Mouse (Mus musculus) spleen, postnatal 10 days (tissue): ENCODE results near the gene Asap2.
A peak's percentile ranks its signal among the peaks of the same experiment; 100 is the strongest.

Source experiments
- DNase-seq, 2 experiments: peaks; one replicate each; pipeline ENCODE4 v3.0.0; 2021 to 2022; ENCODE audit warnings: low spot score in 2 of 2

Asap2 gene

GRCm38 (mm10) chr12:21133031-21133430, 142.8 kb downstream of the Asap2 start:
- DNase-seq = no peak

GRCm38 (mm10) chr12:21133972-21134859, 144.0 kb downstream of the Asap2 start:
- DNase-seq = peak in 1 of 2 experiments; percentile 45

- DNase-seq = peak in 1 of 2 experiments; percentile 31
Measured at GRCm38 (mm10) chr12:21135651-21136461, 145.6 kb downstream of the Asap2 start.

DNA sequence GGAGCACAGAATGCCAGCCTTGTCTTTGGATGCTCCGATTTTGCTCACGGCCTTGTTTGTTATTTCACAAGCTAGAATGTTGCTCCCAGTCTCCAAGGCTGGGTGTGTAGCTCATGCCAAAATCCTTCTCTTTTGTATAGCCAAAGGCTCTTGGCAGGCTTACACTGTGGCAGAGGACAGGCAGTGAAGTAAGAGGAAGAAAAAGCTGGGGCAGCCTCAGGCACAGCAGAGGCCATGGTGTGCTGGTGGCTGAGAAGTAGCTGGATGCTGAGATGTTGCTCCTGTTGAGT, 146.1 kb downstream of the Asap2 start:
- no peak for DNase-seq

- DNase-seq = no peak
Measured at GRCm38 (mm10) chr12:21139560-21139959, 149.3 kb downstream of the Asap2 start.

GRCm38 (mm10) chr12:21140153-21140552, 149.9 kb downstream of the Asap2 start:
- DNase-seq = no peak

DNA sequence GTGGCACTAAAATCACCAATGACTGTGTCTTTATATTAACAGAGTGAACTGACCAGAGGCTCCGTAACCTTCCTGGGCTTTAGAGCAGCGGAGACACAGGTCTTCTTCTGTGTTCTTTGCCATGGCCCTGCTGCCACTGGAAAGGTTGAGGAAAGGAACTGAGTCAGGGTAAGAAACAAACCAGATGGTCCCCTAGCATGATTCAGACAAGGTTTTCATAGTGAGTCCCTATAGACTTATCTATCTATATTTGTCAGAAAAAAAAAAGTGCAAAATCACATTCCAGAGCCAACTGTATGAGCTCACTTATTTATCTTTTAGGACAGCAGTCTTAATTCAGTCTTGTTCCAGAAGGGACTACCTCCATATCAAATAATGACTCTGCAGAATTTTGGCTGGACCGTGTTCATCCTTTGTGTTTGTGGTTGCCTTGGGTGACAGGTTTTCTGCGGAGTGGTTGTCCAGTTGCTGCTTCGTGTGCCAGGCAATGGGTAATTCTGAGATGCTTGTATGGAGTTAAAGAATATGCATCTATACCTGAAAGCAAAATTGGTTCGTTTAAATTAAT, 150.6 kb downstream of the Asap2 start:
- no peak for DNase-seq

- DNase-seq = no peak
Measured at GRCm38 (mm10) chr12:21141691-21142300, 151.5 kb downstream of the Asap2 start.

DNA sequence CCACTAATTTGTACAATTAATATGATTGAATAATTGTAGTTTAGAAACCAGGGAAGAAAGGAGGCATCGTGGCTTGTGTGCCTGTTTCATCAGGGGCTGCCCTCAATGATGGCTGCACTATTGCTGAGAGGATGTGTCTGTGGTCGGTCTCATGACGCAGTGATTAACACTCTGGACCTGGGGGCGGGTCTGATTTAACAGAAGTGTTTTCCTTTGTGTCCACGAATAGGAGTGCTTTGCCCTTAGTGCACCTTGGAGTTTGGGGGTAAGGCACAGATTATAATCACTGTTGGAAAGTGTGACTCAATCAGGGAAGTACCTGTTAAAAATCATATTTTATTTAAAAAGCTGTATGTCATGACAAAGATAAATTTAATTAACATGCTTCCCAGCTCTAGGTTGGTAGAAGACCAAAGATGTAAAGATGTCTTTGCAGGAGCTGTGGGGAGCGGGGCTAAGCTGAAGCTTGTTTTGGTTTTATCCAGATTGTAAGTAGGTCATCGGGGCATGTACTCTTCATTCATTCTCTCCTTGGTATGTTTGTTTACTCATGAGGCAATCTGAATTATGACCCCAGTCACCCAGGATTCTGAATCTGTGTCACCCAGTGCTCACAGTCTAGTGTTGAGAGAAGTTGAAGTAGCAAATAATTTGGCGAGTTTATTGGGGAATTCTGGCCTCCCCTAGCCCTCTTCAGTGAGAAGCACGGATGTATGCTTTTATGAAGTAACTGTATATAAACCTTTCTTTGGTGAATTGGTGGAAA, 152.4 kb downstream of the Asap2 start:
- no peak for DNase-seq

GRCm38 (mm10) chr12:21144602-21145001, 154.3 kb downstream of the Asap2 start:
- no peak for DNase-seq

DNA sequence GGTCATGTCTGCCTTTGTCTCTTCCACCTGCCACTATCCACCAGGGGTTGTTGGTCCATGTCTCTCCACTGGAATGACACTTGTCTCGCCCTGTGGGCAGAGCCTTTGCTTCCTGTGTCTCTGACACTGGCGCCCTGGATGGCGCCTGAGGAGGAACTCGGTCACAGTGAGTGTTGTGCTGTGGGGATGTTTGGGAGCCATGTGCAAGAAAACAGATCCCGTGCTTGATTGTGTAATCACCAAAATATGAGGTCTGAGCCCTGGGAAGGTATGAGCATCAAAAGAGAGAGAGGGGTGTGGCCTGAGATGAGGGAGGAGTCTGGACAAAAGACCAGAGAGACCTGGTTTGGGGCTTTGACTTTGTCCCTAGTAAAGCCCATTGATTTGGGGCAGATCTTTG, 154.8 kb downstream of the Asap2 start:
- no peak for DNase-seq

DNA sequence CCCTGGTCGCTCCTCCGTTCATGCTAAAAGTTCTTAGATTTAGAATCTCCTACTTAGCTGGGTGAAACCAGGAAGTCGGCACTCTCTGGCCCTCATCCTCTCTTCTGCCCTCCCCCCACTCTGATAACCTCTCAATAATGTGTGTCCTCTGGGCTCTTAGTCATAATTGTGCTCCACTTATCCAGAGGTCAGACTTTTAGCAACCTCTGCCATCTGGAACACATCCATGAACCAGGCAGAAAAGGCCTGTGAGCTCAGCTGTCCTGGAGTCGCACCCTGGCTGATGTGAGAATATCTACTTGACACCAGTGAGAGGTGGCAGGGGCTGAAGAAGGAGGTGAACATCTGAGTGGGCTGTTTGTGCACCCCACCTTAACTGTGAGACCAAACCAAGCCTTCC, 156.6 kb downstream of the Asap2 start:
- no peak for DNase-seq

GRCm38 (mm10) chr12:21153279-21153707, 163.0 kb downstream of the Asap2 start:
- no peak for DNase-seq

DNA sequence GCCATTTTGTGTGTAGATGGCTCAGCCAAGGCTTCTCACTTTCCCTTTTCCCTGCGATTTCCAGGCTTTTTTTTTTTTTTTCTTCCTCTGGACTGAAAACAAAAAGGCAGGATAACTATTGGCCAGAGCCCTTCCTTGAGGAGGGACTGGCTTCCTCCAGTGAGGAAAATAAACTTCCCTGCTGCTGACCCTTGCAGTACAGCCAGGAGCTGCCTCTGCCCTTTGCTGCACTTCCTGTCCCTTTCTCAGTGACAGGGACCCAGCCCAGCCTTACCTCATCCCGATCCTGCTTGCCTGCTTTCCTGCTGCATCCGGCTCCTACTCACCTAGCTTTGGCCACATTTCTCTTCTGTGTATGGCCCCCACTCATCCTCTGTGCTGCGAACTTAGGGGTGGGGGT, 164.8 kb downstream of the Asap2 start:
- no peak for DNase-seq

DNA sequence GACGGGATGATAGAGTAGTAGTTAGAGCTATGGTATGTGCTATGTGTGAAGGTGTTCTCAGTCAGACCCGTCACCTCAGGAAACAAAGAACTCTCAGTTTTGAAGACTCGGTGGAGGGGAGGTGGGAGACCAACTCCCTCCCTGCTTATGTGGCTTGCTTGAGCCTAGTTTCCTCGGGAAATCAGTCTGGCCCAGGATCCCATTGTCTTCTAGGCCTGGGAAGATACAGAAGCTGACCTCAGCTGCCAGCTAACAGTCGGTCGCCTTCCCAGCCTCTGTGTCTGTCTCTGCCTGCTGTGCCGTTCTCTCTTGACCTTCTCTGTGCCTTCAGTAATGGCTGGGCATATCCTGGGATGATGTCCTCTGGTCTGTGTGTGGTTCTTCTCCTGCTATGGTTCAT, 169.0 kb downstream of the Asap2 start:
- DNase-seq = no peak

GRCm38 (mm10) chr12:21160327-21160828, 170.1 kb downstream of the Asap2 start:
- no peak for DNase-seq

DNA sequence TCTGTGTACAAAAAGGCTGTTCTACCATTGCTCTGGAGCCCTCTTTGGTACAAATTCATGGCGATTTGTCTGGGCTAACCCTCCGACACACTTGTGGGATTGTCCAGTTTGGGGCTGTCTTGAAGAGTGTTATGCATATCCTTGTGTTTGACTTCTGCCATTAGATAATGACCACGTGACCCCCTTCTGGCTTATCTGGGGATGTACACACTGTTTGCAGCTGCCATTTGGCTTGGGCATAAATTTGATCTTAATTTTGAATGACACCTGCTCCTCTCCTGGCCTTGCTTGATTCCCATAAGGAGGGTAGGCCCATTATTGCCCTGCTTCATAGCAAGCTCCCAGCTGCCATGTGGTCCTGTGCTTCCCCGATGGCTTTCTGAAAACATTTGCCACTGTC, 171.6 kb downstream of the Asap2 start:
- peak in 1 of 2 experiments; percentile 26 for DNase-seq

DNA sequence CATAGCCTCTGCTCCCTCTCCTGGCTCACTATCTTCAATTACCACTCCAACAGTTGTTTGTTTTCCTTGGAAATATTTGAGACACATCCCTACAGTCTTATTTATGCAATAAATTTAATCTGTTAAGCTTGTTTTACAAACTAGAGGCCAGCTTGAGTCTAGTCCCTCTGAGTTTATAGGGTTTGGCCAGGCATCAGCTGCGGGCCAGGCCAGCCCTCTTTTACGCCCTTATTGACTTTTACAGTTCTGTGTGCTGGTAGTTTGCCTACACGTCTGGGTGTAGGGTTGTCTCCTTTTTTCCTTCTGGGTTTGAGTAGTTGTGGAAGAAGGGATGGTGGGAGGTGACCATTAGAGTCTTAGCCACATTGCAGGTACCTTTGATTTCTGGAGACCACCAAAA, 173.4 kb downstream of the Asap2 start:
- DNase-seq = no peak

DNA sequence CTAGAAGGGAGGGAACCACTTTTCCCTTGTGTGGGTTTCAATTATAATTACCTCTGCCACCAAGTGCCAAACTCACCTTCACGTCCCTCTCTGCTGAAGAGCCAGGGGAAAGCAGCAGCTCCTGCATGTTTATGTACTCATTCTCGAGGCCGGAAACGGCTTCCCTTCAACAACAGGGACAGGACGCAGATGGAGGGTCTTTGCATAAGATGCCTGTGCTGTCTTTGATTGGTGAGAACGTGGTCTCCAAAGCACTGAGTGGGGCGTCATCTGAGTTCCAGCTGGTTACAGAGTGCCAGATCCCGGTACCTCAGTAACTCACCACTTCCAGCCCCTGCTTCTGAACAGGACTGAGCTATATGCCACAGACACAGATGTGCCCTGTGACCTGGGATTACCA, 174.0 kb downstream of the Asap2 start:
- no peak for DNase-seq

DNA sequence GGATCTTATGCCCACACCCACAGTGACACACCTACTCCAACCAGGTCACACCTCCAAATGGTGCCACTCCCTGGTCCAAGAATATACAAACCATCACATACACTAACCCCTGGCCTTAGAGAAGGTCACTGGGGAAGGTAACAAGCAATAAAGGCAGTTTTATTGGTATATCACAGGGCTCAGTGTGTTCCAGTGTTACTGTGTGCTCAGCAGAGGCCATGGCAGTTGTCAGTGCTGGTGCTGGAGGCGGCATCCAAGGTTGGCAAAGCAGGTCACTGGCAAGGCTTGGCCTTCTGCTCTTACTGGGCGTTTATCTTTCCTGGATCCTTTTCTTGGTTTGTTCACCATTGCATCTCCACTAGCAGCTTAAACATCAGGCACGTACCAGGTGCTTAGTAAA, 174.9 kb downstream of the Asap2 start:
- DNase-seq = no peak

- DNase-seq = no peak
Measured at GRCm38 (mm10) chr12:21165891-21166342, 175.7 kb downstream of the Asap2 start.
